Mouse (Mus musculus): ENCODE results near the gene Klk11. TPM values are rescaled to one million over a fixed set of nuclear protein-coding genes. Genes with fewer than 3 reads are reported as not detected.

Klk11 gene
- not detected for polyA plus RNA-seq (2012; fragmentation: generic; extraction: Trizol)
- long read RNA-seq, experiment 1, result 0 reads
- long read RNA-seq, experiment 2, result 0 reads

DNA sequence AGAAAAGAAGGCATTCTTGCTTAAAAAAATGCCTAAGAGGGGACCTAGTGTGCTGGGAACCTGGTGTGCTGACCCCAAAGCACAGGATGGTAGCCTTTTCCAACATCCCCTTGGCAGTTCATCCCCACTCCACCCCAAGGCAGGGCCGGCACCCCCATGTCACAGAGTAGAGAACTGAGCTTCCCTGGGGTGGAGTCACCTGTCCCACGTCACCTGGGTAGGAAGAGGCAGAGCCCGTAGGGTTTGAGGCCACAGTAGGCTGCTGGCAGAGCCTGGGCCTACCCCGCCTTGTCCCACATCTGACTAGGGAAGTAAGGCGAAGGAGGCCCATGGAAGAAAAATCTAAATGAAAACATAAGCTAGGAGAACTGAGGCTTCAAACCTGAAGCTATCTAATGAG lies at the start of gene Klk11:
Gene Klk11 (plus strand): TSS at position 241 of the 400 bp plus-strand sequence.
- Histone ChIP-seq H3K36me3 (ENCODE audit: control insufficient read depth, insufficient read depth) (no peaks in the 10 kb centered on the region), H3K79me3 (ENCODE audit: low read depth) (no peaks in the 10 kb centered on the region), H3K79me2 (ENCODE audit: control insufficient read depth, insufficient read depth) (no peaks in the 10 kb centered on the region), H3K4me3 (ENCODE audit: insufficient read depth, poor library complexity, severe bottlenecking) (no peak within 1 kb of the TSS), H3ac (ENCODE audit: control insufficient read depth, insufficient read length, low read depth) (no peak within 1 kb of the TSS), H3K27me3 (ENCODE audit: control insufficient read depth, insufficient read depth, insufficient read length) (no peaks in the 10 kb centered on the region)
- TF ChIP-seq USF1 (IDR thresholded peaks at IDR 0.05; ENCODE audit: low read depth) (no peak), MYOD1 (IDR thresholded peaks at IDR 0.05; ENCODE audit: control insufficient read depth, insufficient read length, low read depth) (no peak), MYOG (IDR thresholded peaks at IDR 0.05; ENCODE audit: control insufficient read depth, extremely low read depth, insufficient read length) (no peak), CEBPB (IDR thresholded peaks at IDR 0.05; ENCODE audit: low read depth) (no peak), MAX (IDR thresholded peaks at IDR 0.05) (no peak), CTCF (IDR thresholded peaks at IDR 0.05; ENCODE audit: control insufficient read depth, insufficient read depth, insufficient read length) (no peak), FOSL1 (IDR thresholded peaks at IDR 0.05; ENCODE audit: insufficient read depth, low read length, poor library complexity, severe bottlenecking) (no peak)

GRCm38 (mm10) chr7:43747788-43748187 lies 26.6 kb upstream of the Klk11 start:
- Histone ChIP-seq H3K36me3 (ENCODE audit: control insufficient read depth, insufficient read depth) (no peaks in the 10 kb centered on the region), H3K79me2 (ENCODE audit: control insufficient read depth, insufficient read depth) (no peaks in the 10 kb centered on the region), H3K4me3 (ENCODE audit: insufficient read depth, poor library complexity, severe bottlenecking) (no peak overlapping the region), H3K27me3 (ENCODE audit: control insufficient read depth, insufficient read depth, insufficient read length) (no peaks in the 10 kb centered on the region), H3ac (ENCODE audit: control insufficient read depth, insufficient read length, low read depth) (no peak overlapping the region), H3K79me3 (ENCODE audit: low read depth) (no peaks in the 10 kb centered on the region)
- TF ChIP-seq MYOG (IDR thresholded peaks at IDR 0.05; ENCODE audit: control insufficient read depth, extremely low read depth, insufficient read length) (no peak), USF1 (IDR thresholded peaks at IDR 0.05; ENCODE audit: low read depth) (no peak), CEBPB (IDR thresholded peaks at IDR 0.05; ENCODE audit: low read depth) (no peak), CTCF (IDR thresholded peaks at IDR 0.05; ENCODE audit: control insufficient read depth, insufficient read depth, insufficient read length) (no peak), MYOD1 (IDR thresholded peaks at IDR 0.05; ENCODE audit: control insufficient read depth, insufficient read length, low read depth) (no peak), FOSL1 (IDR thresholded peaks at IDR 0.05; ENCODE audit: insufficient read depth, low read length, poor library complexity, severe bottlenecking) (no peak)

DNA sequence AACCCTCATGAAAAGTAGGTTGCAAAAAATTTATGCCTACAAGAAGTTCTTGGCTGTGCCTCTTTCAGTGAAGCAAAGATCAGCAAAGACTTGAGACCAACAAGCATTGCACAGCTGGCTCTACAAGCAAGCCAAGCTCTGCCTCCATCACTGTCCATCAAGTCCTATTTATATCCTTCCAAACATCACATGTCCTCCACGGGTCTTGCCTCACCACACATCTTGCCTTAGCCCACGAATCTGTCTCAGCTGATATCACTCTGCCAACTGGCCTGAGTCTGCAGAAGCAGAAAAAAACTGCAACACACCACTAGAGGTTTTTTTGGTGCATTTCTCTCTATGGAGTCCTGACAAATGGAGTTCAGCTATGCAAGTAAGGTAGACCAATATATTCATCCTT lies 21.6 kb upstream of the Klk11 start:
- TF ChIP-seq CEBPB (IDR thresholded peaks at IDR 0.05; ENCODE audit: low read depth) (no peak), FOSL1 (IDR thresholded peaks at IDR 0.05; ENCODE audit: insufficient read depth, low read length, poor library complexity, severe bottlenecking) (no peak), USF1 (IDR thresholded peaks at IDR 0.05; ENCODE audit: low read depth) (no peak), MYOD1 (IDR thresholded peaks at IDR 0.05; ENCODE audit: control insufficient read depth, insufficient read length, low read depth) (no peak), MAX (IDR thresholded peaks at IDR 0.05) (no peak), MYOG (IDR thresholded peaks at IDR 0.05; ENCODE audit: control insufficient read depth, extremely low read depth, insufficient read length) (no peak), CTCF (IDR thresholded peaks at IDR 0.05; ENCODE audit: control insufficient read depth, insufficient read depth, insufficient read length) (no peak)

GRCm38 (mm10) chr7:43766484-43766883 lies 7.9 kb upstream of the Klk11 start:
- Histone ChIP-seq H3K4me3 (ENCODE audit: insufficient read depth, poor library complexity, severe bottlenecking) (no peak overlapping the region), H3K79me2 (ENCODE audit: control insufficient read depth, insufficient read depth) (no peaks in the 10 kb centered on the region), H3K27me3 (ENCODE audit: control insufficient read depth, insufficient read depth, insufficient read length) (no peaks in the 10 kb centered on the region), H3ac (ENCODE audit: control insufficient read depth, insufficient read length, low read depth) (no peak overlapping the region), H3K79me3 (ENCODE audit: low read depth) (no peaks in the 10 kb centered on the region), H3K36me3 (ENCODE audit: control insufficient read depth, insufficient read depth) (no peaks in the 10 kb centered on the region)
- no peak for TF ChIP-seq MYOD1 (IDR thresholded peaks at IDR 0.05; ENCODE audit: control insufficient read depth, insufficient read length, low read depth)
- TF ChIP-seq CEBPB (IDR thresholded peaks at IDR 0.05; ENCODE audit: low read depth), result no peak
- no peak for TF ChIP-seq MYOG (IDR thresholded peaks at IDR 0.05; ENCODE audit: control insufficient read depth, extremely low read depth, insufficient read length)
- TF ChIP-seq USF1 (IDR thresholded peaks at IDR 0.05; ENCODE audit: low read depth), result no peak
- no peak for TF ChIP-seq MAX (IDR thresholded peaks at IDR 0.05)
- no peak for TF ChIP-seq CTCF (IDR thresholded peaks at IDR 0.05; ENCODE audit: control insufficient read depth, insufficient read depth, insufficient read length)
- no peak for TF ChIP-seq FOSL1 (IDR thresholded peaks at IDR 0.05; ENCODE audit: insufficient read depth, low read length, poor library complexity, severe bottlenecking)

More for the DNA sequence above, 21.6 kb upstream of the Klk11 start:
- Histone ChIP-seq H3K79me2 (ENCODE audit: control insufficient read depth, insufficient read depth) (no peaks in the 10 kb centered on the region), H3K27me3 (ENCODE audit: control insufficient read depth, insufficient read depth, insufficient read length) (no peaks in the 10 kb centered on the region), H3K79me3 (ENCODE audit: low read depth) (no peaks in the 10 kb centered on the region), H3K36me3 (ENCODE audit: control insufficient read depth, insufficient read depth) (no peaks in the 10 kb centered on the region), H3K4me3 (ENCODE audit: insufficient read depth, poor library complexity, severe bottlenecking) (no peak overlapping the region), H3ac (ENCODE audit: control insufficient read depth, insufficient read length, low read depth) (no peak overlapping the region)

- H3K4me3 ChIP-seq (ENCODE audit: insufficient read depth, poor library complexity, severe bottlenecking), result no peak within 1 kb of the TSS
- no peaks in the 10 kb centered on the region for H3K36me3 ChIP-seq (ENCODE audit: control insufficient read depth, insufficient read depth)
These were observed 5.8 kb upstream of the Klk11 start, which contains the start of gene Klk12 for GRCm38 (mm10) chr7:43768597-43768996. Klk12 (plus strand) TSS chr7:43768897.

More at GRCm38 (mm10) chr7:43768597-43768996, 5.8 kb upstream of the Klk11 start, which contains the start of gene Klk12:
- Histone ChIP-seq H3ac (ENCODE audit: control insufficient read depth, insufficient read length, low read depth) (no peak within 1 kb of the TSS), H3K79me3 (ENCODE audit: low read depth) (no peaks in the 10 kb centered on the region), H3K27me3 (ENCODE audit: control insufficient read depth, insufficient read depth, insufficient read length) (no peaks in the 10 kb centered on the region), H3K79me2 (ENCODE audit: control insufficient read depth, insufficient read depth) (no peaks in the 10 kb centered on the region)
- no peak for TF ChIP-seq MYOD1 (IDR thresholded peaks at IDR 0.05; ENCODE audit: control insufficient read depth, insufficient read length, low read depth)
- no peak for TF ChIP-seq CEBPB (IDR thresholded peaks at IDR 0.05; ENCODE audit: low read depth)
- no peak for TF ChIP-seq MYOG (IDR thresholded peaks at IDR 0.05; ENCODE audit: control insufficient read depth, extremely low read depth, insufficient read length)
- TF ChIP-seq FOSL1 (IDR thresholded peaks at IDR 0.05; ENCODE audit: insufficient read depth, low read length, poor library complexity, severe bottlenecking), result no peak
- TF ChIP-seq MAX (IDR thresholded peaks at IDR 0.05), result no peak
- TF ChIP-seq CTCF (IDR thresholded peaks at IDR 0.05; ENCODE audit: control insufficient read depth, insufficient read depth, insufficient read length), result no peak
- no peak for TF ChIP-seq USF1 (IDR thresholded peaks at IDR 0.05; ENCODE audit: low read depth)

Data from C2C12 (cell line).